In genomic region chr14:118827283-118827904, GRCm38 (mm10) we compare ENCODE assay signal across 10 mouse cellular contexts. TPM values are rescaled to one million over a fixed set of nuclear protein-coding genes. Genes with fewer than 3 reads are reported as not detected.
DNase-seq lines count a peak whose midpoint lies in the region; ATAC-seq lines count a peak whose summit lies in the region.
"Had no signal": no experiment of that assay in that cellular context is flagged by ENCODE, and none has a peak within 500 bp of the region (broad histone marks: within the 10 kb centered on the region; RNA-seq: fewer than 3 reads in every experiment).

No protein-coding gene starts in this region.

- H3K4me1 ChIP-seq in neural tube, embryonic 12.5 days = 0 out of 2 replicates have a peak, but pooled peaks cover 4% of the 10 kb centered on the region
- no peaks in the 10 kb centered on the region for H3K4me1 ChIP-seq in neural tube, embryonic 15.5 days
- H3K4me1 ChIP-seq in forebrain, embryonic 14.5 days (ENCODE audit: control insufficient read depth, insufficient read depth, low read length) = no peaks in the 10 kb centered on the region
- H3K4me1 ChIP-seq: intestine, embryonic 15.5 days; neural tube, embryonic 13.5 days had no signal

- H3K9me3 ChIP-seq in neural tube, embryonic 12.5 days = no peaks in the 10 kb centered on the region
- H3K9me3 ChIP-seq in neural tube, embryonic 15.5 days (replicated peaks) = no peaks in the 10 kb centered on the region
- H3K9me3 ChIP-seq in forebrain, embryonic 14.5 days (replicated peaks; ENCODE audit: control insufficient read depth, low read length) = no peaks in the 10 kb centered on the region
- H3K9me3 ChIP-seq: embryonic facial prominence, embryonic 15.5 days; intestine, embryonic 15.5 days; neural tube, embryonic 13.5 days had no signal

- WGBS in neural tube, embryonic 12.5 days = 25% methylated on average over 7 of the region's 7 CpGs
- WGBS in neural tube, embryonic 15.5 days = 23% methylated on average over 7 of the region's 7 CpGs
- WGBS in forebrain, embryonic 14.5 days = 13% methylated on average over 7 of the region's 7 CpGs

- no peak overlapping the region for H3K4me2 ChIP-seq in neural tube, embryonic 12.5 days (replicated peaks)
- no peak overlapping the region for H3K4me2 ChIP-seq in neural tube, embryonic 15.5 days
- H3K4me2 ChIP-seq in forebrain, embryonic 14.5 days (ENCODE audit: low read length) = no peak overlapping the region
- H3K4me2 ChIP-seq: embryonic facial prominence, embryonic 15.5 days; intestine, embryonic 15.5 days; neural tube, embryonic 13.5 days had no signal

- DNase-seq in embryo, embryonic 11 days = peak; percentile 50
- peak; percentile 34 for DNase-seq in forebrain, embryonic 14.5 days (ENCODE audit: low spot score)
- peak; percentile 40 for DNase-seq in retina, postnatal 1 day
- no peak for DNase-seq in natural killer cell, adult 2 months (ENCODE audit: low spot score in 2 of 2)
- no peak for DNase-seq in adrenal gland, postnatal 14 days

- H3K27me3 ChIP-seq in neural tube, embryonic 12.5 days (replicated peaks) = no peaks in the 10 kb centered on the region
- H3K27me3 ChIP-seq in neural tube, embryonic 15.5 days (replicated peaks) = no peaks in the 10 kb centered on the region
- H3K27me3 ChIP-seq in forebrain, embryonic 14.5 days (replicated peaks; ENCODE audit: control insufficient read depth, insufficient read depth, low read length) = no peaks in the 10 kb centered on the region
- H3K27me3 ChIP-seq: embryonic facial prominence, embryonic 15.5 days; intestine, embryonic 15.5 days; neural tube, embryonic 13.5 days had no signal

- 0 out of 2 replicates have a peak, but pooled peaks have one; percentile 33 for ATAC-seq in neural tube, embryonic 12.5 days (ENCODE audit: low FRiP score, low read depth)
- no peak for ATAC-seq in neural tube, embryonic 15.5 days (ENCODE audit: low FRiP score)
- ATAC-seq in forebrain, embryonic 14.5 days = no peak
- ATAC-seq: intestine, embryonic 15.5 days had no signal

- H3K4me3 ChIP-seq in neural tube, embryonic 12.5 days = no peak overlapping the region
- H3K4me3 ChIP-seq in neural tube, embryonic 15.5 days (replicated peaks) = no peak overlapping the region
- no peak overlapping the region for H3K4me3 ChIP-seq in forebrain, embryonic 14.5 days (ENCODE audit: low read depth, low read length)
- H3K4me3 ChIP-seq: embryonic facial prominence, embryonic 15.5 days; intestine, embryonic 15.5 days; neural tube, embryonic 13.5 days had no signal

- H3K9ac ChIP-seq in neural tube, embryonic 12.5 days = no peak overlapping the region
- H3K9ac ChIP-seq in neural tube, embryonic 15.5 days (replicated peaks) = no peak overlapping the region
- no peak overlapping the region for H3K9ac ChIP-seq in forebrain, embryonic 14.5 days (ENCODE audit: low read length)
- H3K9ac ChIP-seq: embryonic facial prominence, embryonic 15.5 days; intestine, embryonic 15.5 days; neural tube, embryonic 13.5 days had no signal

- H3K27ac ChIP-seq in neural tube, embryonic 12.5 days = no peak overlapping the region
- no peak overlapping the region for H3K27ac ChIP-seq in neural tube, embryonic 15.5 days (replicated peaks)
- H3K27ac ChIP-seq in forebrain, embryonic 14.5 days (ENCODE audit: low read depth, low read length) = no peak overlapping the region
- H3K27ac ChIP-seq: embryonic facial prominence, embryonic 15.5 days; intestine, embryonic 15.5 days; neural tube, embryonic 13.5 days had no signal

- no peaks in the 10 kb centered on the region for H3K36me3 ChIP-seq in neural tube, embryonic 12.5 days
- no peaks in the 10 kb centered on the region for H3K36me3 ChIP-seq in neural tube, embryonic 15.5 days
- H3K36me3 ChIP-seq in forebrain, embryonic 14.5 days (ENCODE audit: control insufficient read depth, insufficient read depth, low read length) = no peaks in the 10 kb centered on the region
- H3K36me3 ChIP-seq: embryonic facial prominence, embryonic 15.5 days; intestine, embryonic 15.5 days; neural tube, embryonic 13.5 days had no signal

RNA-seq across cellular contexts. Expression of gene Cldn10, which starts 39.7 kb away (rescaled TPM):
- polyA plus RNA-seq in neural tube, embryonic 12.5 days (2016; fragmentation: Nextera tagmentation; extraction: Ambion mirVana) = 0.66 and 0.84 TPM in 2 replicates
- polyA plus RNA-seq in neural tube, embryonic 15.5 days (2015; fragmentation: Nextera tagmentation; extraction: Ambion mirVana) = 2.3 and 2.4 TPM in 2 replicates
- polyA plus RNA-seq in forebrain, embryonic 14.5 days (2014; fragmentation: Nextera tagmentation; extraction: Ambion mirVana) = 0.80 and 0.82 TPM in 2 replicates
- 0.37 and 1.2 TPM in 2 replicates for total RNA-seq in adrenal gland, postnatal 14 days (2021)

Comparison
In these comparisons a context has a peak if more than half of its experiments do, and no peak if none do; other contexts are left out.
1. DNase-seq: peak in embryo, embryonic 11 days (single experiment), forebrain, embryonic 14.5 days (single experiment) and retina, postnatal 1 day (single experiment); none in natural killer cell, adult 2 months (0 of 2) and adrenal gland, postnatal 14 days (single experiment).